Mouse (Mus musculus) heart, embryonic 11.5 days (tissue): Measurements from ENCODE around the gene Slk. TPM values are rescaled to one million over a fixed set of nuclear protein-coding genes. Genes with fewer than 3 reads are reported as not detected.

Experiments
- ATAC-seq: fragments of 200-750 bp; cut with Nextera tagmentation; replicated peaks from 2 replicates; pipeline ENCODE4 v1.8.0; 2017; ENCODE audit warnings: moderate library complexity; ENCODE audit not compliant: insufficient number of reproducible peaks, low FRiP score, low TSS enrichment
- H3K27ac ChIP-seq: fragments of 300-500 bp; sonication (generic); 2 replicates; pipeline ENCODE4 v1.5.1; 2014; ENCODE audit warnings: mild to moderate bottlenecking, low read depth, low read length
- H3K27me3 ChIP-seq: fragments of 300-500 bp; sonication (generic); 2 replicates; pipeline ENCODE4 v1.6.1; 2014; ENCODE audit warnings: mild to moderate bottlenecking, low read length, mixed read lengths; ENCODE audit not compliant: control insufficient read depth, insufficient read depth
- H3K36me3 ChIP-seq: fragments of 300-500 bp; sonication (generic); 2 replicates; pipeline ENCODE4 v1.6.1; 2014; ENCODE audit warnings: mild to moderate bottlenecking, low read length, moderate library complexity, mixed read lengths; ENCODE audit not compliant: control insufficient read depth, insufficient read depth
- H3K4me1 ChIP-seq: fragments of 300-500 bp; sonication (generic); 2 replicates; pipeline ENCODE4 v1.6.1; 2014; ENCODE audit warnings: low read length; ENCODE audit not compliant: control insufficient read depth, insufficient read depth
- H3K4me2 ChIP-seq: fragments of 300-500 bp; sonication (generic); 2 replicates; pipeline ENCODE4 v1.6.1; 2014; ENCODE audit warnings: mild to moderate bottlenecking, moderate library complexity
- H3K4me3 ChIP-seq: fragments of 300-500 bp; sonication (generic); 2 replicates; pipeline ENCODE4 v1.5.1; 2014; ENCODE audit warnings: low read depth, low read length
- H3K9ac ChIP-seq: fragments of 300-500 bp; sonication (generic); 2 replicates; pipeline ENCODE4 v1.6.1; 2014; ENCODE audit warnings: mild to moderate bottlenecking, low read depth, low read length, moderate library complexity
- H3K9me3 ChIP-seq: fragments of 300-500 bp; sonication (generic); replicated peaks from 2 replicates; pipeline ENCODE4 v1.6.1; 2016; ENCODE audit warnings: low read length; ENCODE audit not compliant: control insufficient read depth
- WGBS: fragments of 180-500 bp; shearing (Covaris S2); extraction: QIAGEN DNeasy Blood & Tissue Kit; methylation state at CpG from one replicate; pipeline ENCODE4 v1.1.7; 2014; ENCODE audit not compliant: insufficient replicate concordance; 5-methylcytosine and 5-hydroxymethylcytosine counted together
- polyA plus RNA-seq: library from polyadenylated mRNA; unstranded; fragments of >200 nt; fragmentation: Nextera tagmentation; extraction: Ambion mirVana; gene quantifications from 2 replicates; pipeline ENCODE4 v1.2.1, GENCODE M21; 2014

Slk gene
- polyA plus RNA-seq, 1 experiment from 2014 or later = 14.1 TPM

DNA sequence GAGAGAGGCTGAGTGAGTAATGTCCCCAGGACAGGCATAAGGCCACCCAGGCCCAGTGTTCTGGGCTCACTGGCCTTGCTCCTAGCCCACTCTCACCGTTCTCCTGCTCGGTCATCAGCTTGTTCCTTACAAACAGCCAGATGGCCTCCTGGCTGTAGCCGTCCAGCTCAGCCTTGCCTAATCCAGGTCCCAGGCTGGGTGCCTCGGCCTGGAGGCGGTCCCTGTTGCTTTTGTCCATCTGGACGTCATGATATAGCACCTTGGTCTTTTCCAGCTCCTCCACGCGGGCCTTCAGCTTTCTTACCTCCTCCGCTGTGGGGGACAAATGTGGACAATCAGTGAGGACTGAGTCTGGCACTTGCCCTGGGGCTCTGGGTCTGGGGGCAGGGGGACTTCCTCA, 88.9 kb downstream of the Slk start:
- 71% methylated on average over 9 of the region's 9 CpGs for WGBS
- Histone ChIP-seq H3K9me3 (no peaks in the 10 kb centered on the region), H3K27me3 (no peaks in the 10 kb centered on the region), H3K9ac (no peak overlapping the region), H3K4me1 (peaks cover 6% of the 10 kb centered on the region), H3K36me3 (no peaks in the 10 kb centered on the region), H3K27ac (no peak overlapping the region), H3K4me3 (no peak overlapping the region), H3K4me2 (no peak overlapping the region)
- ATAC-seq = no peak

DNA sequence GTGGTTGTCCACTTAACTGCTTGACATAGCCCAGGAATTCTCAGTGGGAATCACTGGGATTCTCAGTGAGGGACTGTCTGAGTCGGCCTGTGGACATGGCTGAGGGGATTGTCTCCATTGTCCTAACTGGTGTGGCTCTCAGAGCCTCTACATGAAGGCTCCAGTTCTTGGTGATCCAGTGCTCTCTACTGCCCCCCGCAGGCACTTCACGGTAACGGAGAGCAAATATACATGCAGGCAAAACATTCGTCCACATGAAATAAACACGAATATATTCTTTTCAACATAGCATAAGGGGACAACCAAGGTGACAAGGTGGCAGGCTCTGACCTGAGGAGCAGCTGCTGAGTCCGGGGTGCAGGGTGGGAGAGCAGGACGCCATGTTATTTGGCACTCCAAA, 94.9 kb downstream of the Slk start:
- WGBS = 36% methylated on average over 8 of the region's 8 CpGs
- Histone ChIP-seq H3K36me3 (no peaks in the 10 kb centered on the region), H3K27me3 (no peaks in the 10 kb centered on the region), H3K4me1 (peaks cover 3% of the 10 kb centered on the region; the same call in 1 of the 2 replicates), H3K9ac (no peak overlapping the region), H3K4me2 (no peak overlapping the region), H3K9me3 (no peaks in the 10 kb centered on the region), H3K27ac (no peak overlapping the region), H3K4me3 (no peak overlapping the region)
- no peak for ATAC-seq

DNA sequence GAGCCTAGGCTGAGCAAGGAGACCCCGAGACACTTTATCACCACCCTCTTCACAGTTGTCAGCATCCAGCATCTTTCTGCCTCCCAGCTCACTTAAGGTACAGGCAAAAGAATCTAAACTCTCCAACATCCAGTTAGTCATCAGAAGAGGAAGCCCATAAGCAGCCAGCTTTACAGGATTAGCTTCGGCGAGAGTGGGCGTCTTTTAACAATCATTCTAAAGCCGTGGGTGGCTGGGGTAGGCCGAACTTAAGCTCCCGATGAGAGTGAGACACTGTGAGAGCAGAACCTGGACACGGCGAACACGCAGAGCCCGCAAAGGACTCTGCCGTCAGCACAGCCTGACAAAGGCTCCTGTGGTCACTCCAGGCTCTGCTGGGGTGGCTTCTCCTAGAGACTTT, 99.2 kb downstream of the Slk start:
- no peaks in the 10 kb centered on the region for H3K36me3 ChIP-seq
- H3K4me1 ChIP-seq = no peaks in the 10 kb centered on the region
- H3K4me3 ChIP-seq = no peak overlapping the region
- H3K27me3 ChIP-seq = no peaks in the 10 kb centered on the region
- WGBS = 77% methylated on average over 12 of the region's 12 CpGs
- ATAC-seq = no peak
- H3K4me2 ChIP-seq = no peak overlapping the region
- H3K9ac ChIP-seq = no peak overlapping the region
- H3K27ac ChIP-seq = no peak overlapping the region
- no peaks in the 10 kb centered on the region for H3K9me3 ChIP-seq

DNA sequence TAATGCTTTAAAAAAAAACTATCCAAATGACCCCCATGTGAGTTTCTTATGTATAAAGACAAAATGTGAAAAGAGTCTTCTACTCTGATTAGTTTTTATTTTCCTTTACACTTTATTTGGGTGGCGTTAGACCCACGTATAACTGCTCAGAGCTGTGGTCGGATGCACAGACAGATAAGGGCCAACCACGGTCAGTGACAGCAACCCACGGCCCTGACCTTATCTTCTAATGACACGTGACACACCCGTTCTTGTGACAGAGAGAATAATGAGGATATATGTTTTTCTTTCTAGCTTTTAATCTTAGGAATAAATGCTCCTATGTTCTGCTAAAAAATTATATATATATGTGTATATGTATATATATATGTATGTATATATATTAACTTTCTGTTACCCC, 110.1 kb downstream of the Slk start:
- no peak for ATAC-seq
- H3K9me3 ChIP-seq = no peaks in the 10 kb centered on the region
- H3K4me3 ChIP-seq = no peak overlapping the region
- 61% methylated on average over 7 of the region's 7 CpGs for WGBS
- no peak overlapping the region for H3K27ac ChIP-seq
- H3K4me1 ChIP-seq = no peaks in the 10 kb centered on the region
- no peaks in the 10 kb centered on the region for H3K36me3 ChIP-seq
- H3K4me2 ChIP-seq = no peak overlapping the region
- no peaks in the 10 kb centered on the region for H3K27me3 ChIP-seq
- no peak overlapping the region for H3K9ac ChIP-seq

DNA sequence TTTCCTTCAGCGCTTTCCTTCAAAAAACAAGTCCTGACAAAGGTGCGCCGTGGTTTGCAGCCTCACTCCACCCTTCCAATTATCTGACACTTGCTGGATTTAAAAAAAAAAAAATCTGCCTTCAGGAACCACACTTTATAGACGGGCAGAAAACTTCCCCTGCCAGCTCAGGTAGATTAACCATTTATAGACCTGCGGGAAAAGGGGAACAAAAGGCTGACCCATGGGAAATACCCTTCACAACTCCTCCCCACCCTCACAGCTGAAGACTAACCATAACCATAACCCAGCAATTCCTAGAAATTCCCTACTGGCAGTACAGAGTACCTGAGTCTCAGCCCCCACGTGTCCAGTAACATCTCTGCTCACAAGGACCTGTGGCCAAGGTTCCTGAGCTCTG, 112.5 kb downstream of the Slk start, which contains the start of gene Col17a1:
Gene Col17a1 (minus strand): TSS at position 101 of the 400 bp plus-strand sequence.
- WGBS = 66% methylated on average over 6 of the region's 6 CpGs
- Histone ChIP-seq H3K36me3 (no peaks in the 10 kb centered on the region), H3K9ac (no peak within 1 kb of the TSS), H3K4me3 (no peak within 1 kb of the TSS), H3K27me3 (no peaks in the 10 kb centered on the region), H3K4me2 (no peak within 1 kb of the TSS), H3K9me3 (no peaks in the 10 kb centered on the region), H3K4me1 (no peaks in the 10 kb centered on the region), H3K27ac (no peak within 1 kb of the TSS)
- no peak for ATAC-seq

Other genes with a start within 250 kb of the Slk start
- gene Sh3pxd2a, start 115.3 kb upstream of the Slk start, polyA plus RNA-seq = 6.9 and 10.1 TPM in 2 replicates
- 40.0 and 41.6 TPM in 2 replicates for gene Stn1, start 42.2 kb upstream of the Slk start, polyA plus RNA-seq
- gene Col17a1, start 112.4 kb downstream of the Slk start, polyA plus RNA-seq = 0.41 and 0.44 TPM in 2 replicates
- gene Sfr1, start 152.0 kb downstream of the Slk start, polyA plus RNA-seq = 258 and 274 TPM in 2 replicates